Mouse (Mus musculus) hindbrain, embryonic 13.5 days (tissue): ENCODE results near the gene Map3k10. TPM values are rescaled to one million over a fixed set of nuclear protein-coding genes. Genes with fewer than 3 reads are reported as not detected.
"Not testable (repeated sequence)": the region's sequence is repeated elsewhere in the genome, so short reads cannot be mapped to it uniquely, and the experiment has no call there.

ENCODE experiments used
- ATAC-seq: fragments of 200-750 bp; cut with Nextera tagmentation; 2 replicates; pipeline ENCODE4 v1.8.0; 2017; ENCODE audit warnings: moderate TSS enrichment; ENCODE audit not compliant: low FRiP score
- H3K27ac ChIP-seq: fragments of 300-500 bp; sonication (generic); 2 replicates; pipeline ENCODE4 v1.5.1; 2015; ENCODE audit warnings: inconsistent platforms, mild to moderate bottlenecking, moderate library complexity
- H3K27me3 ChIP-seq: fragments of 300-500 bp; sonication (generic); 2 replicates; pipeline ENCODE4 v1.6.1; 2015; ENCODE audit warnings: mild to moderate bottlenecking, inconsistent platforms
- H3K36me3 ChIP-seq: fragments of 300-500 bp; sonication (generic); 2 replicates; pipeline ENCODE4 v1.6.1; 2015; ENCODE audit warnings: mild to moderate bottlenecking, inconsistent platforms
- H3K4me1 ChIP-seq: fragments of 300-500 bp; sonication (generic); replicated peaks from 2 replicates; pipeline ENCODE4 v1.6.1; 2015; ENCODE audit warnings: inconsistent platforms
- H3K4me2 ChIP-seq: fragments of 300-500 bp; sonication (generic); 2 replicates; pipeline ENCODE4 v1.6.1; 2015; ENCODE audit warnings: inconsistent platforms, mild to moderate bottlenecking, moderate library complexity
- H3K4me3 ChIP-seq: fragments of 300-500 bp; sonication (generic); 2 replicates; pipeline ENCODE4 v1.5.1; 2015; ENCODE audit warnings: mild to moderate bottlenecking, inconsistent platforms
- H3K9ac ChIP-seq: fragments of 300-500 bp; sonication (generic); 2 replicates; pipeline ENCODE4 v1.6.1; 2015; ENCODE audit warnings: mild to moderate bottlenecking, inconsistent platforms
- H3K9me3 ChIP-seq: fragments of 300-500 bp; sonication (generic); 2 replicates; pipeline ENCODE4 v1.6.1; 2016; ENCODE audit warnings: inconsistent platforms
- WGBS: fragments of 180-500 bp; shearing (Covaris S2); methylation state at CpG from one replicate; pipeline ENCODE4 v1.1.7; 2015; 5-methylcytosine and 5-hydroxymethylcytosine counted together
- polyA plus RNA-seq: library from polyadenylated mRNA; unstranded; fragments of >200 nt; fragmentation: Nextera tagmentation; extraction: Ambion mirVana; gene quantifications from 2 replicates; pipeline ENCODE4 v1.2.1, GENCODE M21; 2015

Map3k10 gene
- polyA plus RNA-seq, 1 experiment from 2014 or later = 13.2 TPM

DNA sequence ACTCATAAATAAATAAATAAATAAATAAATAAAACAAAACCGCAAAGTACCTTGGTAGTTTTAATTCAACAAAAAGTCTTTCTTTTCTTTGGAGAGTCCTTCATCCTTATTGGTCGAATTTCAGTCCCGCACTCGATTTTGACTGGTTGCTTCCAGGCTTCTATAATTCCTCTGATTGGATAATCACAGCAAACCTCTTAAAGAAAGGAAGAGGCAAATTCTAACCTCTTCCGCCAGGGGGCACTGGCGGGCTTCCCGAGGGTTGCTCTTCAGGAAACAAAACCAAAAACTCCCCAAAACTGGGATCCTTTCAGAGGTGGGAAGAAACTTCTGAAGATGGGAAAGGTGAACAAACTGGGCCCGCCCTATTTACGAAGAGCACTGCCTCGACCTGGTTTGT is 23.4 kb downstream of the Map3k10 start:
- ATAC-seq = no peak
- H3K36me3 ChIP-seq = peaks cover 5% of the 10 kb centered on the region
- H3K27ac ChIP-seq = no peak overlapping the region
- H3K4me1 ChIP-seq = peaks cover 29% of the 10 kb centered on the region
- H3K9me3 ChIP-seq = no peaks in the 10 kb centered on the region
- WGBS = 7% methylated on average over 10 of the region's 10 CpGs
- H3K4me2 ChIP-seq = no peak overlapping the region
- H3K27me3 ChIP-seq = peaks cover 26% of the 10 kb centered on the region
- no peak overlapping the region for H3K4me3 ChIP-seq
- no peak overlapping the region for H3K9ac ChIP-seq

GRCm38 (mm10) chr7:27649723-27650122 is 24.7 kb downstream of the Map3k10 start:
- Histone ChIP-seq H3K36me3 (no peaks in the 10 kb centered on the region), H3K27me3 (peaks cover 14% of the 10 kb centered on the region), H3K27ac (no peak overlapping the region), H3K4me3 (no peak overlapping the region), H3K4me2 (no peak overlapping the region), H3K9ac (no peak overlapping the region), H3K9me3 (no peaks in the 10 kb centered on the region), H3K4me1 (peaks cover 17% of the 10 kb centered on the region)
- ATAC-seq = no peak
- WGBS = 90% methylated on average over 11 of the region's 11 CpGs

GRCm38 (mm10) chr7:27647281-27648002 is 27.0 kb downstream of the Map3k10 start:
- Histone ChIP-seq H3K36me3 (no peaks in the 10 kb centered on the region), H3K27me3 (0 out of 2 replicates have a peak, but pooled peaks cover 5% of the 10 kb centered on the region), H3K4me1 (peaks cover 2% of the 10 kb centered on the region; the same call in 1 of the 2 replicates), H3K9me3 (no peaks in the 10 kb centered on the region), H3K9ac (no peak overlapping the region), H3K4me3 (no peak overlapping the region), H3K4me2 (no peak overlapping the region), H3K27ac (no peak overlapping the region)
- ATAC-seq = no peak
- 82% methylated on average over 6 of the region's 6 CpGs for WGBS

DNA sequence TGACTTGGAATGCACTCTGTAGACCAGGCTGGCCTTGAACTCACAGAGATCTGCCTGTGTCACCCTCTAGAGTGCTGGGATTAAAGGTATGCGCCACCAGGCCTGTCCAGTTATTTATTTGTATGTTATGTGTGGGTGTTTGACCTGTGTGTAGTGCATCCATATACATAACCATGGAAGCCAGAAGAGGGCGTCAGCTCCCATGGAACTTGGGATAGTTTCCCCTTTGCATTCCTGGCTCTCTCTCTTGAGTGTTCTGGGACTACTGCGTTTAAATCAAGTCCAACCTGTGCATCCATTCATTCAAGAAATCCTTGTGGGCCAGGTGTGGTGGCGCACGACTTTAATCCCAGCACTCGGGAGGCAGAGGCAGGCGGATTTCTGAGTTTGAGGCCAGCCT is 27.9 kb downstream of the Map3k10 start:
- WGBS = 83% methylated on average over 7 of the region's 7 CpGs

GRCm38 (mm10) chr7:27644471-27644870 is 29.9 kb downstream of the Map3k10 start:
- Histone ChIP-seq H3K27ac (no peak overlapping the region), H3K4me1 (0 out of 2 replicates have a peak, but pooled peaks cover 2% of the 10 kb centered on the region), H3K27me3 (no peaks in the 10 kb centered on the region), H3K4me3 (no peak overlapping the region), H3K9me3 (no peaks in the 10 kb centered on the region), H3K36me3 (peaks cover 5% of the 10 kb centered on the region), H3K9ac (no peak overlapping the region), H3K4me2 (no peak overlapping the region)
- ATAC-seq = no peak
- WGBS = 64% methylated on average over 1 of the region's 1 CpGs

More for the DNA sequence above, 27.9 kb downstream of the Map3k10 start:
- no peaks in the 10 kb centered on the region for H3K36me3 ChIP-seq
- no peaks in the 10 kb centered on the region for H3K9me3 ChIP-seq
- H3K9ac ChIP-seq = no peak overlapping the region
- no peak overlapping the region for H3K4me2 ChIP-seq
- H3K27ac ChIP-seq = no peak overlapping the region
- H3K4me1 ChIP-seq = 0 out of 2 replicates have a peak, but pooled peaks cover 2% of the 10 kb centered on the region
- 0 out of 2 replicates have a peak, but pooled peaks cover 1% of the 10 kb centered on the region for H3K27me3 ChIP-seq
- ATAC-seq = no peak
- H3K4me3 ChIP-seq = no peak overlapping the region

- not testable (repeated sequence) for H3K9ac ChIP-seq, H3K4me3 ChIP-seq, H3K4me2 ChIP-seq, H3K4me1 ChIP-seq, ATAC-seq, H3K27ac ChIP-seq, H3K27me3 ChIP-seq, H3K9me3 ChIP-seq
- 98% methylated on average over 2 of the region's 2 CpGs for WGBS
- peaks cover 78% of the 10 kb centered on the region for H3K36me3 ChIP-seq
Observed at GRCm38 (mm10) chr7:27635094-27635493, 39.3 kb downstream of the Map3k10 start.

DNA sequence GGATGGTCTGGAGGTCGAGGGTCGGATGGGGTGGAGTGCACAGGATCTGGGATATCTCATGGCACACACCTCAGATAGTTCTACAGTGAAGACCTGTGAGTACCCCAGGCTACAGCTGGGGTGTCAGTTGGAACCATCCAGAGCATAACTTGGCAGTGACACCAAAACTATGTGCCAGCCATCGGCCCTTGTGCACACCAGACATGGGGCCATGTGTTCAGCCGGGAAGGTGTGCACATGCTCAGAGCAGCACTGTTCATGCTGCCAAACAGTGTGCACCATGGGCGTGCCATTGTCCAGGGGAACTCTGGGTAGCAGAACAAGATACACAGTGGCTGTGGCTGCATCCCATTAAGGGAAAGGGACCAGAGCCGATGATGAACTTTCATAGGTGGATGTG is 39.7 kb downstream of the Map3k10 start:
- Histone ChIP-seq H3K9me3 (no peaks in the 10 kb centered on the region), H3K27ac (no peak overlapping the region), H3K9ac (no peak overlapping the region), H3K36me3 (peaks cover 79% of the 10 kb centered on the region), H3K4me1 (no peaks in the 10 kb centered on the region), H3K4me2 (no peak overlapping the region), H3K27me3 (no peaks in the 10 kb centered on the region), H3K4me3 (no peak overlapping the region)
- ATAC-seq = no peak
- WGBS = 96% methylated on average over 6 of the region's 6 CpGs

GRCm38 (mm10) chr7:27633166-27633565 is 41.2 kb downstream of the Map3k10 start:
- H3K4me2 ChIP-seq = no peak overlapping the region
- no peaks in the 10 kb centered on the region for H3K27me3 ChIP-seq
- no peak overlapping the region for H3K27ac ChIP-seq
- H3K4me3 ChIP-seq = no peak overlapping the region
- 95% methylated on average over 6 of the region's 6 CpGs for WGBS
- H3K9ac ChIP-seq = no peak overlapping the region
- peaks cover 89% of the 10 kb centered on the region for H3K36me3 ChIP-seq
- H3K4me1 ChIP-seq = no peaks in the 10 kb centered on the region
- H3K9me3 ChIP-seq = no peaks in the 10 kb centered on the region
- ATAC-seq = no peak

DNA sequence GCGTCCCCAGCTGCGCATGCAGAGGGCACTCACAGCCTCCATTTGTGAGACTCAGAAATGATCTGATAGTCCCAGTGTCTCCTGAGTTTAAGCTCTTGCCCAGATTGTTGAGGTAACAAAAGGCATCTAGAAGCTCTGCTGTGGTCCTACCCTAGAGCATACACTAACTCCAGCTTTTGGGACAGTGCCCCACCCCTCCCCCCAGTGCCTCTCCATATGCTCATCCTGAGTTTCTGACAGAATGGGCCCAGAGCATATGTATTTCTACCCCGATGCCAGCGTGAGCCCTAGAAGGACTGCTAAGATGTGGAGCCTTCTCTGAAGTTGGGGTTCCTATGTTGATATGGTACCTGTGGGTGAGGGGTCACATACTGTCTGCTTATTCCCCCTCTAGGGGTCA is 43.0 kb downstream of the Map3k10 start:
- Histone ChIP-seq H3K4me1 (no peaks in the 10 kb centered on the region), H3K9me3 (no peaks in the 10 kb centered on the region), H3K27ac (no peak overlapping the region), H3K9ac (no peak overlapping the region), H3K36me3 (peaks cover 88% of the 10 kb centered on the region), H3K4me3 (no peak overlapping the region), H3K4me2 (no peak overlapping the region), H3K27me3 (no peaks in the 10 kb centered on the region)
- no peak for ATAC-seq
- WGBS = 96% methylated on average over 4 of the region's 4 CpGs

- not testable (repeated sequence) for H3K4me2 ChIP-seq, H3K27ac ChIP-seq, H3K27me3 ChIP-seq, ATAC-seq, H3K9ac ChIP-seq, H3K4me1 ChIP-seq, H3K4me3 ChIP-seq, H3K9me3 ChIP-seq
- H3K36me3 ChIP-seq = peaks cover 80% of the 10 kb centered on the region
- WGBS = 89% methylated on average over 7 of the region's 7 CpGs
Observed at GRCm38 (mm10) chr7:27628816-27629215, 45.6 kb downstream of the Map3k10 start.

GRCm38 (mm10) chr7:27628190-27628589 is 46.2 kb downstream of the Map3k10 start:
- Histone ChIP-seq H3K36me3 (peaks cover 82% of the 10 kb centered on the region), H3K4me2 (no peak overlapping the region), H3K4me3 (no peak overlapping the region), H3K9ac (no peak overlapping the region), H3K9me3 (no peaks in the 10 kb centered on the region), H3K27me3 (no peaks in the 10 kb centered on the region), H3K27ac (no peak overlapping the region), H3K4me1 (no peaks in the 10 kb centered on the region)
- 97% methylated on average over 6 of the region's 6 CpGs for WGBS
- no peak for ATAC-seq

DNA sequence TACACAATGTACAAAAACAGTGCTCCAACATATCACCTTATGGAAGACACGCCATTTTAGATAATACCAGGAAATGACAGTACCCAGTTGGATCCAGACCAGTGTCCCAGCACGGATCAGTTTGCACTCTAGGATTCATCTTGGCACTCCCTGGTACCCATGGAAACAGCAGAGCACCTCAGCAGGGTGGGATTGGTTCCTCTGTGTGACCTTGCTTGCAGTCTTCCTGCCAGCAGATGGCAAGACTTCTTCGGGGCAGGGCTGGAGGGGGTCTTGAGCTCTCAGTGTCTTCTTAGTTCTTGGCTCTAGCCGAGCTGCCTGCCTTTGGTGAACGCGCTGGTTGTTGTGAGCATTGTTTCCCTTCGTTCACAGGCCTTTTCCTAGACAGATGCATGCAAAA is 46.7 kb downstream of the Map3k10 start:
- Histone ChIP-seq H3K4me1 (no peaks in the 10 kb centered on the region), H3K36me3 (peaks cover 82% of the 10 kb centered on the region), H3K27me3 (no peaks in the 10 kb centered on the region), H3K9ac (no peak overlapping the region), H3K27ac (no peak overlapping the region), H3K4me2 (no peak overlapping the region), H3K4me3 (no peak overlapping the region), H3K9me3 (no peaks in the 10 kb centered on the region)
- ATAC-seq = no peak
- 82% methylated on average over 7 of the region's 7 CpGs for WGBS

DNA sequence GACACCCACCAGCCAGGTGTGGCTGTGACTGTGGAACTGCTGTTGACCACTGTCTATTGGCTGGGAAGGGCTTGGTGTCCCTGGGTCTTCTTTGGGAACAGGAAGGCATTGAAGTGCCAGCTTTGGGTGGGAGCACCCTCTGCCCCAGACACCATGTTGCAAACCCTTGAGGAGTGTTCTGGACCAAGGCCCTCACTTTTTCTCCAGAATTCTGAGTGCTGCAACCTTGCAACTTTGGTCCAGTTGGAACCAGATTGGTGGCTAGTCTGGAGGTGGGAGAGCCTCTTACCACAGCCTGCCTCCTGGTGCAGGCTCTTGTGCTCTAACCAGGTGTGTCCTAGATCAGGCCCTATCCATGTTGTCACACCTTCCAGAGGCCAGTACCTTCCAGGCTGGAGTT is 49.4 kb downstream of the Map3k10 start:
- Histone ChIP-seq H3K4me1 (no peaks in the 10 kb centered on the region), H3K27ac (no peak overlapping the region), H3K4me3 (no peak overlapping the region), H3K9ac (no peak overlapping the region), H3K36me3 (peaks cover 86% of the 10 kb centered on the region), H3K27me3 (no peaks in the 10 kb centered on the region), H3K9me3 (no peaks in the 10 kb centered on the region), H3K4me2 (no peak overlapping the region)
- ATAC-seq = no peak
